8 mouse cellular contexts compared by ENCODE assay signal in genomic region chr2:179842610-179843389, GRCm38 (mm10).
DNase-seq lines count a peak whose midpoint lies in the region; ATAC-seq lines count a peak whose summit lies in the region.

No protein-coding gene starts in this region.

- no peaks in the 10 kb centered on the region for H3K27me3 ChIP-seq in kidney, embryonic 16.5 days (ENCODE audit: insufficient read depth, low read length)
- H3K27me3 ChIP-seq in forebrain, embryonic 10.5 days (ENCODE audit: poor library complexity, severe bottlenecking), result no peaks in the 10 kb centered on the region
- H3K27me3 ChIP-seq in hindbrain, embryonic 14.5 days (ENCODE audit: control insufficient read depth, insufficient read depth, low read length), result no peaks in the 10 kb centered on the region
- no peaks in the 10 kb centered on the region for H3K27me3 ChIP-seq in midbrain, embryonic 13.5 days

- H3K4me1 ChIP-seq in kidney, embryonic 16.5 days (ENCODE audit: insufficient read depth, low read length), result peaks cover 5% of the 10 kb centered on the region; the same call in 1 of the 2 replicates
- peaks cover 31% of the 10 kb centered on the region for H3K4me1 ChIP-seq in forebrain, embryonic 10.5 days
- H3K4me1 ChIP-seq in hindbrain, embryonic 14.5 days (replicated peaks; ENCODE audit: control insufficient read depth, insufficient read depth, low read length), result peaks cover 18% of the 10 kb centered on the region
- H3K4me1 ChIP-seq in midbrain, embryonic 13.5 days (replicated peaks), result peaks cover 43% of the 10 kb centered on the region

- no peaks in the 10 kb centered on the region for H3K36me3 ChIP-seq in kidney, embryonic 16.5 days (ENCODE audit: insufficient read depth, low read length)
- H3K36me3 ChIP-seq in forebrain, embryonic 10.5 days (replicated peaks), result no peaks in the 10 kb centered on the region
- no peaks in the 10 kb centered on the region for H3K36me3 ChIP-seq in hindbrain, embryonic 14.5 days (replicated peaks; ENCODE audit: control insufficient read depth, insufficient read depth)
- H3K36me3 ChIP-seq in midbrain, embryonic 13.5 days, result no peaks in the 10 kb centered on the region

- no peak overlapping the region for H3K9ac ChIP-seq in kidney, embryonic 16.5 days (replicated peaks; ENCODE audit: low read length)
- H3K9ac ChIP-seq in hindbrain, embryonic 14.5 days, result no peak overlapping the region
- H3K9ac ChIP-seq in midbrain, embryonic 13.5 days (replicated peaks), result no peak overlapping the region

- 72% methylated on average over 12 of the region's 12 CpGs for WGBS in kidney, embryonic 16.5 days
- WGBS in forebrain, embryonic 10.5 days, result 88% methylated on average over 12 of the region's 12 CpGs
- 62% methylated on average over 12 of the region's 12 CpGs for WGBS in hindbrain, embryonic 14.5 days
- 73% methylated on average over 12 of the region's 12 CpGs for WGBS in midbrain, embryonic 13.5 days

- H3K9me3 ChIP-seq in kidney, embryonic 16.5 days (ENCODE audit: low read length), result no peaks in the 10 kb centered on the region
- H3K9me3 ChIP-seq in forebrain, embryonic 10.5 days, result no peaks in the 10 kb centered on the region
- H3K9me3 ChIP-seq in hindbrain, embryonic 14.5 days (ENCODE audit: control insufficient read depth, low read length), result no peaks in the 10 kb centered on the region
- H3K9me3 ChIP-seq in midbrain, embryonic 13.5 days, result no peaks in the 10 kb centered on the region

- H3K27ac ChIP-seq in kidney, embryonic 16.5 days (ENCODE audit: low read length), result no peak overlapping the region
- H3K27ac ChIP-seq in forebrain, embryonic 10.5 days, result 0 out of 2 replicates have a peak overlapping the region, but pooled peaks have one; percentile 3
- no peak overlapping the region for H3K27ac ChIP-seq in hindbrain, embryonic 14.5 days
- H3K27ac ChIP-seq in midbrain, embryonic 13.5 days, result peak overlapping the region; percentile 47

- no peak for DNase-seq in kidney, postnatal 25 days
- DNase-seq in forebrain, embryonic 10.5 days (ENCODE audit: extremely low spot score, low spot score), result no peak
- DNase-seq in hindbrain, embryonic 14.5 days (ENCODE audit: low spot score), result peak; percentile 73
- DNase-seq in layer of hippocampus, adult 18-20 months (ENCODE audit: low spot score in 2 of 2), result no peak
- no peak for DNase-seq in spleen, postnatal 4 days (ENCODE audit: low spot score in 2 of 2)
- DNase-seq in layer of hippocampus, adult 8-10 months (ENCODE audit: low spot score in 2 of 2), result no peak

- no peak overlapping the region for H3K4me2 ChIP-seq in kidney, embryonic 16.5 days (replicated peaks; ENCODE audit: low read depth, low read length)
- no peak overlapping the region for H3K4me2 ChIP-seq in hindbrain, embryonic 14.5 days (replicated peaks)
- no peak overlapping the region for H3K4me2 ChIP-seq in midbrain, embryonic 13.5 days (replicated peaks)

- peak; percentile 80 for ATAC-seq in kidney, embryonic 16.5 days (ENCODE audit: low FRiP score, low TSS enrichment)
- peak; percentile 68 for ATAC-seq in hindbrain, embryonic 14.5 days (ENCODE audit: low FRiP score)
- peak; percentile 66 for ATAC-seq in midbrain, embryonic 13.5 days

- H3K4me3 ChIP-seq in kidney, embryonic 16.5 days (ENCODE audit: low read length), result no peak overlapping the region
- no peak overlapping the region for H3K4me3 ChIP-seq in forebrain, embryonic 10.5 days
- no peak overlapping the region for H3K4me3 ChIP-seq in hindbrain, embryonic 14.5 days (replicated peaks; ENCODE audit: low read length)
- H3K4me3 ChIP-seq in midbrain, embryonic 13.5 days (replicated peaks), result no peak overlapping the region

Comparison
In these comparisons a context has a peak if more than half of its experiments do, and no peak if none do; other contexts are left out.
1. H3K27ac ChIP-seq: peak in forebrain, embryonic 10.5 days (single experiment) and midbrain, embryonic 13.5 days (single experiment); none in kidney, embryonic 16.5 days (single experiment) and hindbrain, embryonic 14.5 days (single experiment).
2. Peak in every context shown above with its lines, with median percentiles within 50 percentile points of each other: ATAC-seq.